Mouse (Mus musculus) embryonic facial prominence, embryonic 11.5 days (tissue): ENCODE results near the gene Hnrnpl. TPM values are rescaled to one million over a fixed set of nuclear protein-coding genes. Genes with fewer than 3 reads are reported as not detected.
"Not testable (repeated sequence)": the region's sequence is repeated elsewhere in the genome, so short reads cannot be mapped to it uniquely, and the experiment has no call there.

Experiments used
- ATAC-seq: fragments of 200-750 bp; cut with Nextera tagmentation; replicated peaks from 2 replicates; pipeline ENCODE4 v1.8.0; 2017; ENCODE audit warnings: low read depth; ENCODE audit not compliant: insufficient number of reproducible peaks, low FRiP score, low TSS enrichment
- DNase-seq: peaks from one replicate; pipeline ENCODE4 v3.0.0-alpha.2; 2015; ENCODE audit warnings: low spot score
- H3K27ac ChIP-seq: fragments of 300-500 bp; sonication (generic); replicated peaks from 2 replicates; pipeline ENCODE4 v1.5.1; 2014; ENCODE audit warnings: mild to moderate bottlenecking, low read depth, low read length, control low read depth
- H3K27me3 ChIP-seq: fragments of 300-500 bp; sonication (generic); 2 replicates; pipeline ENCODE4 v1.6.1; 2014; ENCODE audit warnings: mild to moderate bottlenecking, low read length, moderate library complexity, mixed read lengths; ENCODE audit not compliant: control insufficient read depth, insufficient read depth
- H3K36me3 ChIP-seq: fragments of 300-500 bp; sonication (generic); replicated peaks from 2 replicates; pipeline ENCODE4 v1.6.1; 2014; ENCODE audit warnings: low read depth, mild to moderate bottlenecking, low read length, moderate library complexity, mixed read lengths; ENCODE audit not compliant: control insufficient read depth, insufficient read depth
- H3K4me1 ChIP-seq: fragments of 300-500 bp; sonication (generic); 2 replicates; pipeline ENCODE4 v1.6.1; 2014; ENCODE audit warnings: low read length, mixed read lengths; ENCODE audit not compliant: control insufficient read depth, insufficient read depth
- H3K4me2 ChIP-seq: fragments of 300-500 bp; sonication (generic); 2 replicates; pipeline ENCODE4 v1.6.1; 2014; ENCODE audit warnings: low read depth, mild to moderate bottlenecking, control low read depth, low read length, moderate library complexity
- H3K4me3 ChIP-seq: fragments of 300-500 bp; sonication (generic); 2 replicates; pipeline ENCODE4 v1.5.1; 2014; ENCODE audit warnings: low read depth, low read length, control low read depth
- H3K9ac ChIP-seq: fragments of 300-500 bp; sonication (generic); replicated peaks from 2 replicates; pipeline ENCODE4 v1.6.1; 2014; ENCODE audit warnings: mild to moderate bottlenecking, control low read depth, low read length
- H3K9me3 ChIP-seq: fragments of 300-500 bp; sonication (generic); replicated peaks from 2 replicates; pipeline ENCODE4 v1.6.1; 2016; ENCODE audit warnings: mild to moderate bottlenecking, low read length, inconsistent platforms, mixed read lengths; ENCODE audit not compliant: control insufficient read depth
- WGBS: fragments of 180-500 bp; shearing (Covaris S2); extraction: QIAGEN DNeasy Blood & Tissue Kit; methylation state at CpG from one replicate; pipeline ENCODE4 v1.1.7; 2014; 5-methylcytosine and 5-hydroxymethylcytosine counted together
- polyA plus RNA-seq: library from polyadenylated mRNA; unstranded; fragments of >200 nt; fragmentation: Nextera tagmentation; extraction: Ambion mirVana; gene quantifications from 2 replicates; pipeline ENCODE4 v1.2.1, GENCODE M21; 2014

The Hnrnpl gene
- polyA plus RNA-seq, 1 experiment from 2014 or later, result 350 TPM

- no peak overlapping the region for H3K27ac ChIP-seq
- ATAC-seq (peak; percentile 75; the same call in 1 of the 2 replicates), DNase-seq (peak; percentile 75)
- peak overlapping the region; percentile 26; the same call in 1 of the 2 replicates for H3K9ac ChIP-seq
- H3K4me1 ChIP-seq, result no peaks in the 10 kb centered on the region
- no peaks in the 10 kb centered on the region for H3K36me3 ChIP-seq
- WGBS, result 44% methylated on average over 33 of the region's 33 CpGs
- H3K9me3 ChIP-seq, result peaks cover 3% of the 10 kb centered on the region
- no peaks in the 10 kb centered on the region for H3K27me3 ChIP-seq
- H3K4me3 ChIP-seq, result no peak overlapping the region
- H3K4me2 ChIP-seq, result peak overlapping the region; percentile 39
These were observed 57.4 kb downstream of the Hnrnpl start for GRCm38 (mm10) chr7:28865481-28866300.

GRCm38 (mm10) chr7:28866769-28867507 is 58.6 kb downstream of the Hnrnpl start:
- ATAC-seq (no peak), DNase-seq (no peak)
- no peaks in the 10 kb centered on the region for H3K36me3 ChIP-seq
- H3K27ac ChIP-seq, result no peak overlapping the region
- H3K4me2 ChIP-seq, result no peak overlapping the region
- no peak overlapping the region for H3K9ac ChIP-seq
- 90% methylated on average over 28 of the region's 28 CpGs for WGBS
- no peaks in the 10 kb centered on the region for H3K4me1 ChIP-seq
- H3K4me3 ChIP-seq, result no peak overlapping the region
- no peaks in the 10 kb centered on the region for H3K9me3 ChIP-seq
- H3K27me3 ChIP-seq, result no peaks in the 10 kb centered on the region

- 28% methylated on average over 23 of the region's 23 CpGs for WGBS
- peak; percentile 77 for DNase-seq
- not testable (repeated sequence) for ATAC-seq, H3K4me3 ChIP-seq, H3K27me3 ChIP-seq, H3K9ac ChIP-seq, H3K9me3 ChIP-seq, H3K4me1 ChIP-seq, H3K4me2 ChIP-seq, H3K36me3 ChIP-seq, H3K27ac ChIP-seq
These were observed 59.4 kb downstream of the Hnrnpl start for GRCm38 (mm10) chr7:28867508-28868340.

- Histone ChIP-seq H3K27me3 (no peaks in the 10 kb centered on the region), H3K4me1 (no peaks in the 10 kb centered on the region), H3K36me3 (no peaks in the 10 kb centered on the region), H3K9ac (no peak overlapping the region), H3K4me3 (no peak overlapping the region), H3K27ac (no peak overlapping the region), H3K9me3 (no peaks in the 10 kb centered on the region), H3K4me2 (no peak overlapping the region)
- ATAC-seq (no peak), DNase-seq (no peak)
- WGBS, result 89% methylated on average over 24 of the region's 24 CpGs
These were observed 62.7 kb downstream of the Hnrnpl start for GRCm38 (mm10) chr7:28870901-28871664.

Other genes starting within 250 kb of the Hnrnpl start
- 29.4 and 30.9 TPM in 2 replicates for gene Samd4b, start 210.4 kb upstream of the Hnrnpl start, polyA plus RNA-seq
- 25.6 and 28.6 TPM in 2 replicates for gene Pak4, start 210.4 kb upstream of the Hnrnpl start, polyA plus RNA-seq
- gene Acp7, start 177.2 kb upstream of the Hnrnpl start, polyA plus RNA-seq, result not detected in 2 replicates
- 6.1 and 7.2 TPM in 2 replicates for gene Fbxo27, start 115.7 kb upstream of the Hnrnpl start, polyA plus RNA-seq
- 11.6 and 13.0 TPM in 2 replicates for gene Fbxo17, start 91.7 kb upstream of the Hnrnpl start, polyA plus RNA-seq
- 145 and 151 TPM in 2 replicates for gene Mrps12, start 66.7 kb upstream of the Hnrnpl start, polyA plus RNA-seq
- gene Sars2, start 66.5 kb upstream of the Hnrnpl start, polyA plus RNA-seq, result 28.2 and 29.9 TPM in 2 replicates
- gene Ccer2, start 52.4 kb upstream of the Hnrnpl start, polyA plus RNA-seq, result 1.5 and 2.0 TPM in 2 replicates
- 65.6 and 67.2 TPM in 2 replicates for gene Sirt2, start 41.8 kb upstream of the Hnrnpl start, polyA plus RNA-seq
- gene Nfkbib, start 41.0 kb upstream of the Hnrnpl start, polyA plus RNA-seq, result 33.4 and 41.0 TPM in 2 replicates
- 2.3 and 3.2 TPM in 2 replicates for gene Rinl, start 19.6 kb upstream of the Hnrnpl start, polyA plus RNA-seq
- gene Ech1, start 16.7 kb downstream of the Hnrnpl start, polyA plus RNA-seq, result 103 and 106 TPM in 2 replicates
- 1.5 and 1.9 TPM in 2 replicates for gene Lgals4, start 25.3 kb downstream of the Hnrnpl start, polyA plus RNA-seq
- gene Lgals7, start 55.3 kb downstream of the Hnrnpl start, polyA plus RNA-seq, result 0.98 and 1.3 TPM in 2 replicates
- 0.21 and 0.29 TPM in 2 replicates for gene Capn12, start 72.9 kb downstream of the Hnrnpl start, polyA plus RNA-seq
- gene Actn4, start 153.8 kb downstream of the Hnrnpl start, polyA plus RNA-seq, result 190 and 201 TPM in 2 replicates
- 439 and 446 TPM in 2 replicates for gene Eif3k, start 173.3 kb downstream of the Hnrnpl start, polyA plus RNA-seq
- 6.4 and 8.1 TPM in 2 replicates for gene Map4k1, start 173.5 kb downstream of the Hnrnpl start, polyA plus RNA-seq